Mouse (Mus musculus) thymus, postnatal 4 days (tissue): Measurements from ENCODE around the gene Baz1a.
"Not testable (repeated sequence)": the region's sequence is repeated elsewhere in the genome, so short reads cannot be mapped to it uniquely, and the experiment has no call there.

Experiments used
- DNase-seq: peaks from one replicate; pipeline ENCODE4 v3.0.0; 2021

The Baz1a gene

DNA sequence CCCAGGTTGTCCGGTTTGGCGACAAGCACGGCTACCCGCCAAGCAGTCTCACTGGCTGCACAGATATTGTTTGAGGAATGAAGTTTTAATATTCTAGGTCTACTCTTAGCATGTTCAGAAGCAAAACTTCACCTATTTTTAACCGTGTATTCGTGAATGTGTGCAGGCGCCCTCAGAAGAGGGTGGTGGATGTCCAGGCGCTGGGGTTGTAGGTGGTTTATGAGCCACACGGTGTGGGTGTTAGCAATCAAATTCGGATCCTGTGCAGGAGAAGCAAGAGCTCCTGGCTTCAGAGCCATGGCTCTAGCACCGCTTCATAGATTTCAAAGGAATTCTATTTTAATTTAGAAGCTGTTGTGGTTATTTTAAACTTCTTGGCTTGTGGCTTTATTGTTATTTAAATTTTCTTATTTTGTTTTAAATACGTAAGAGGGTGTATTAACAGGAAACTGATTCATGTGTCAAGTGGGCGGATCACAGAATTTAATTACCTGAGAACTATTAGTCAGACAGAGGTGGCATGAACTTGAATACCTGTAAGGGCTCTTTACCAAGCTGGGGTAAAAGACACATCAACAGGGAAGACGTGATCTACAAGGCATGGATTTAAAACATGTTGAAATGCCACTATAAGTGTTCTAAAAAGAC, 6.7 kb downstream of the Baz1a start:
- DNase-seq: no peak

DNA sequence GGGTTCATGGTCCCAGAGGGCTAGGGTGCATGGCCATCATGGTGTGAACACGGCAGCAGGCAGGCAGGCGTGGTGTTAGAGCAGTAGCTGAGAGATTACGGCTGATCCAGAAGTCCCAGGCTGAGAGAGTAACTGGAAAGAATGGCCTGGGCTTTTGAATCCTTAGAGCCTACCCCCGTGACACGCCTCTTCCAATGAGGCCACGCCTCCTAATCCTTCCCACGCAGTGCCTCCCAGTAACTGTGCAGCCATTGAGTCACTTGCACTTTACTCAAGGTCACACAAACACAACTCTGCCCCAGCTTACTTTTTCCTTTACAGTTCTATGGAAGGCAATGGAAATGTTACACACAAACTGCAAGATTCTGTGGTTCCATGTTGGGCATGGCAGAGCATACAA, 8.1 kb downstream of the Baz1a start:
- DNase-seq: no peak

DNA sequence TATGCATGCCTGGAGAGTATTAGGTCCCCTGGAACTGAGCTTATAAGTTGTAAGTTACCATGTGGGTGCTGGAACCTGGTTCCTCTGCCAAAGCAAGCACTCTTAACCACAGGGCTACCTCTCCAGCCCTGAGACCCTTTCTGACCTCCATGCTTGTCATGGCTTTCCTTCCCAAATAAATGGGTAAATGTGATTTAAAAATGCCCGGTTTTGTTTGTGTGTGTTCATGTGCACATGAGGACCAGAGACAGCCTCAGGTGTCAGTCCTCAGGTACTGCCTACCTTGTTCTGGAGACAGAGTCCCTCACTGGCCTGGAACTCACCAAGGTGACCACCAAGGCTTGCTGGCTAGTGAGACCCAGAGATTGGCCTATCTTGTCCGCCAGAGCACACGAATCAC, 9.8 kb downstream of the Baz1a start:
- DNase-seq: no peak

DNA sequence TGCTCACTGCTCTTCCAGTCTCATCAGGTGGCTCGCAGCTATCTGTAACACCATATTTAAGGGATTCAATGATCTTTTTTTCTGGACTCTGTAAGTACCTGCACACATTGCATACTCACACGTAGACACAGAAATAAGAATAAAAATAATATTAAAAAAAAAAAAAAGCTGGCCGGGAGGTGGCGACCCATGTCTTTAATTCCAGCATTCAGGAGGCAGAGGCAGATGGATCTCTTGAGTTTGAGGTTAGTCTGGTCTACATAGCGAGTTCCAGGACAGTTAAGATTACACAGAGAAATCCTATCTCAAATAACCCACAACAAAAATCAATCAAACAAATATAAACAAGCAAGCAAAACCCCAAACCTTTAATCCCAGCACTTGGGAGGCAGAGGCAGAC, 10.3 kb downstream of the Baz1a start:
- DNase-seq: no peak

DNA sequence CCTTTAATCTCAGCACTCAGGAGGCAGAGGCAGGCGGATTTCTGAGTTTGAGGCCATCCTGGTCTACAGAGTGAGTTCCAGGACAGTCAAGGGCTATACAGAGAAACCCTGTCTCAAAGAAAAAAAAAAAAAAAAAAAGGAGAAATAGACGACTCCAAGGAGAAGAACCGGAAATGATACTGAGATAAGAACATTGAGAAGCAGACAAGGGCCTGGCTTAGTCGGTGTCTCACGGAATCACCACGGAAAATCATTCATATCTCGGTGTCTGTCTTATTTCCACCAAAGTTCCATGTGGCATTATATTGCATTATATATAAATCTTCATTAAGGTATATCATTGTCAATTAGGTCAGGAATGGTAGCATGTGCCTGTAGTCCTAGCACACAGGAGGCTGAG, 11.6 kb downstream of the Baz1a start:
- not testable (repeated sequence) for DNase-seq

DNA sequence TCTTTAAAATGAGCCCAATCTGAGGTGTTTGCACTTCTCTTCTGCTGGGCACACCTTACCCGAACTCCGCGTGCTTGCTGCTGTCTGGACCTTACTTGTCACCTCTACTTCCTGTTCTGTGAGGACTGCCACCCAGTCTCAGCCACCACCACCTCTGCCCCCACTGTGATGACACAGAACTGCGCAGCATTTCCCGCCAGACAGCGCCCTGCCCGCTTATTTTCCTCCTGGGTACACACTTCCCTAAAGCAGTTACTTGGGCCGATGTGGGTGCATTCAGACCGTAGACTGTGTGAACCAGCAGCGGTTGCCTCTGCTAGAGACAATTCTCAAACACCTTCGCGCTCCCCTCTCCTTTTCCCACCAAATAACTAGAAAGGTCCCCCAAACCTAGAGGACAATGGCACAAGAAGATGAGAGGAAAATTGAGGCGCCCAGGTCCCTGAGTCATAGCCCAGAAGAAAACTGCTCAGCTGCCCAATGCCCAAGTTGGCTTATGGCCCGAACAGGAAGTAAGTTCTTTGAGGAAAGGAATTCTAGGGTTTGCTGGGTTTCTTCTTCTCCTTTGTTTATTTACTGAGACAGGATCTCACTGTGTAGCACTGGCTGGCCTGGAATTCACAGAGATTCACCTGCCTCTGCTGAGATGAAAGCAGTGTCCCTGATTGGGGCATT, 15.0 kb downstream of the Baz1a start:
- DNase-seq: peak; percentile 68

DNA sequence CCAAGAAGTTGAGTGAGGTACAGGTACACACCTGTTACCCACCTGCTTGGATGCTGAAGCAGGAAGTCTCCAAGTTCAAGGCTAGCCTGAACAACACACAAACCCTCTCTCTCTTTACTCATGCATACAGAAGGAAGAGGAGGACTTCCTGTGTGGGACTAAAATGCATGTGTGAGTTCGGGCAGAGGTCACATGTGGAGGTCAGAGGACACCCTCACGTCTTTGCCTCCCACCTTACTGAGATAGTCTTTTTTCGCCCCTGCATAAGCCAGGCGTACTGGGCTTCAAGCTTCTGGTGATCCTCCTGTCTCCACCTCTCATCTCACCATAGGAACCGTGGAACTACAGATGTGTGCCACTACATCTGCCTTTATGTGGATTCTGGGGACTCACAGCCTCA, 15.7 kb downstream of the Baz1a start:
- DNase-seq: no peak

DNA sequence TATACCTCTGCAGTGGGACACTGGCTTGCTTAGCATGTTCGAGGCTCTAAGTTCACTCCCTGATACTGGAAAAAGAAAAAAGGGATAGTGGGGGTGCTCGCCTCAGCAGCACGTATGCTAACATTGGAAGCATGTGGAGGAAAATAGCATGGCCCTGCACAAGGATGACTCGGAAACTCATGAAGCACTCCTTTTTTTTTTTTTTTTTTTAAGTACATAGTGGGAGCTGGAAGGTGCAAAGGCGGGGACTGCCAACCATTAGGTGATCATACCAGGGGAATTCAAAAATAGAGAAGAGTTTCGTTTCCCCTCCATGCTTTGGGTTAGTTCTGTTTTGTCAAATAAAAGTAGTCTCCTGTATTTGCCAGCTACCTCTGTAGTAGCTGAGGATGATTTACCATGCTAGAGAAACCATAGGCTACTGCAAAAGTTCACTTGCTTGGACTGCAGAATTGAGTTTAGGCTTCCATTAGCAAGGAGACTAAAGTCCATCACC, 17.1 kb downstream of the Baz1a start:
- DNase-seq: no peak

DNA sequence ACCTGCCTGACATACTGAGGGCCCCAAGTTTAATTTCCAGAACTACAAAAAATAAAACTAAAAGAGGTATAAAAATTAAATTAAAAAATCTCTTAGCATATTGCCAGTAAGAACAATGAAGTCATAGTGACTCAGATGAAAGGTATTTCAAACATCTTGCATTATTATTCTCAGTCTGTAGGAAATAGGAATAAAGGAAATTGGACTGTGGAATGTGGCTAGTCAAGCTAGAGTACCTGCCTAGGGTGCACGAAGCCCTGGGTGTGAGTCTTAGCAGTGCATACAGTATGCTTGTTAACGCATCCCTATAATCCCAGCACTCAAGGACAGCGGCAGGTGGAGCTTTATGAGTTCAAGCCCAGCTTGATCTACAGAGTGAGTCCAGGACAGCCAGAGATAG, 18.2 kb downstream of the Baz1a start:
- no peak for DNase-seq

DNA sequence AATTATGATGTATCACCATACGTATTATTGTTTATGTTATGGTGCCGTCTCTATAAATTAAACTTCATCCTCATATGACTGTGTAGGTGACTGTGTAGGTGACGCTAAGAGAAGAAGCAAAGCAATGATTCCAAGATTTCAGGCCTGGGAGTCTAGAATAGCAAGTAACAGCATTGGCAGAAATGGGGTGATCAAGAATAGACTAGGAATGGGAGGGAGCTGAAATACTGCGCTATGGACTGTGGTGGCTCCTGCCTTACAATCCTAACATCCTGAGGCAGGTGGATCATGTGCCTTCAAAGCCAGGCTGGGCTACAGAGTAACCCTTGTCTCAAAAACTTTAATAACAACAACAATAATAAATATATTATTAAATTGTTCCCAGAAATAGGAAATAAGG, 19.7 kb downstream of the Baz1a start:
- DNase-seq: no peak

DNA sequence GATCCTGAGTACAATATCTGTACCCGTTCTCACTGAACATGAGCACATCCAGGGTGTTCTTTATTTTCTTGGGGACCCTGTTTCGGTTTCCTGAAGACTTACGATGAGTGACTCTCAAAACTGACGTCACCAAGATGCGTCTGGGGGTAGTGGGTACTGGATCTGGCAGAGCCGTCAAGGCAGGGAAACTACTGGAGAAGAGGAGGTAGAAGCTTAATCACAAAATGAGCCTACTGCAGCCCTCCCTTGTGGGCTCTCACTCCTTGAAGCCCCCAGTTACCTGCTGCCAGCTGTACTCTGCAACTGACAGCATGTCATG, 20.1 kb downstream of the Baz1a start:
- no peak for DNase-seq

DNA sequence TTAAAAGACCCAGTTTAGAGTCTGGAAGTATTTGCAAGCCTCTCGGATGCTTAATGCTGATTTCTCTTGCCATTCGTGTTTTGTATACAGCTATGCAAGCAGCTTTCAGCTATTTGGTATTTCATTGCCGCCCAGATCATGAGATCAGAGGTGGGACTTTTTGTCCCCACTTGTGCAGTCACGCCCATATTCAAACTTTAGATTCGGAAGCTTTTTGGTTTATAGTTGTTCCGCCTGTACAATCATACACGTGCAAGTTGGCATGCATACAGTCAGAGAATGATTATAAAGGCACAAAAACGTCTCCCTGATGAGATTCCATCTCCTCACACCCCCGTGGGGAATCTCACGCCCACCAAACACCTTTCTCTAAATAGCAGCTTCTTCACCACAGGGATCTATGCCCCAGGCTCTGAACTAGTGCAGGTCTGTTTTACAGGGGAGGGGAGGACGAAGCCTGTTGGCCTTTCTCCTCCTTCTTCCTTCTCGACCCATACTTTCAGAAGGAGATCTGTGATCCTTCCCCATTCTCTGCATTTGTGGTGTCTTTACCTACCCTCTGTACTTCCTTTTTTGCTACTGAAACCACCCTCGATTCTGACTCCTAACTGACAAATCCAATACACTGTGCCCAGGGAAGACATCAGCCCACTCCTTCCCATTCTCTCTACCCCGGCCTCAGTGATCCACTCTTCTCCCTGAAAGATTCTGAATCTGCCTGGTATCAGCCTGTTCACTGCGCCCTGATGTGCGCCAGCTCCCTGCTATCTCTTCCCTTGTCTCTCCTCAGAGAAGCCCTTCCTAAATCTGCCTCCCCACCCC, 20.7 kb downstream of the Baz1a start:
- DNase-seq: no peak

DNA sequence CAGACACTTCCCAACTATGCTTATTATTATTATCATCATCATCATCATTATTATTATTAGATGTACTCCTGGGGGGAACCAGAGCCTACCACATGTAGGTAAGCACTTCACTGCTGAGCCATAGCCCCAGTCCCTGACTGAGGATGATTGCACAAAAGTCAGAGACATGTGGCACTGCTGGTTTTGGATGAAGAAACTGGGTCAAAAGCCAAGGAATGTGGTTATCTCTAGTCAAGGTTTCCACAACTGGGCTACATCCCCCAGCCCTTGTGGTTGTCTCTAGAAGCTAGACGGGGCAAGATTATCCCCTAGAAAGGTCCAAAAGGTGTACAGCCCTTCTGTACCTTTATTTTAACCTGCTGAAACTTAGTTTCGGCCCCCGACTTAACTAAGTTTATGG, 21.3 kb downstream of the Baz1a start:
- no peak for DNase-seq

DNA sequence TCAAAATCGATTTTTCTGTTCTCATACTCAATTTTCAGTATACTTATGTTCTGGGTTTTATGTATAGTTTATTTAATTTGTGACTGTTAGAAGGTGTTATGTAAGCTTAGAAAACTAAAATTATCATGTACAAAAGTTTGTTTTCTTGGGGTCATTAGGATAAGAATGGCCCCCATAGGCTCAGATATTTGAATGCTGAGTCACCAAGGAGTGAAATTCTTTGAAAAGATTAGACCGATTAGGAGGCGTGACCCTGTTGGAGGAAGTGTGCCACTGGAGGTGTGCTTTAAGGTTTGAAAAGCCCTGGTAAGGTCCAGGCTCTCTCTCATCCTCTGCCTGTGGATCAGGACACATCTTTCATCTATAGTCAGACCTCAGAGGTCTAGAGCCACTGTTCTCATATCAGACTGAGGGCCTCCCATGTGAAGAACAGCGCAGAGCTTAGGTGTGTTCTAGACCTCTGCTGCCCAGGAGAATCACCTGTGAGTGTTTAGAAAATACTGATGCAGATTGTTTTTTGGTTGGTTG, 25.8 kb downstream of the Baz1a start:
- no peak for DNase-seq

DNA sequence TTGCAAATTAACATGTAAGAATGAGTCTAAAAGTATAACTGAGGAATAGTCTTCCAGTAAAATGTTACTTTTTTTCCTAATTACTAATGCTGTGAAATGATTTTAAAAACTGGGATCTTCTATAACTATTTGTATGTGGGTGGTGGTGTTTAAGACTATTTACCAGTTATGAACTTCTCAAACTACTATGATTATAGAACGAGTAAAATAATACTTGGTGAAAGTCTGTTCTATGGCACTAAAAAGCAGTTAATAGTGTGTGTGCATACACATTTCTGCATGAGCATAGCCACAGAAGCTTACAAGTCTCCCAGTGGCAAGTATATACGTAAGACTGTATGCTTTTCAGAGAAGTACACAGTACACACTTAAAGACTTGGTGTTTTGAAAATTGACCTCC, 27.0 kb downstream of the Baz1a start:
- DNase-seq: no peak

DNA sequence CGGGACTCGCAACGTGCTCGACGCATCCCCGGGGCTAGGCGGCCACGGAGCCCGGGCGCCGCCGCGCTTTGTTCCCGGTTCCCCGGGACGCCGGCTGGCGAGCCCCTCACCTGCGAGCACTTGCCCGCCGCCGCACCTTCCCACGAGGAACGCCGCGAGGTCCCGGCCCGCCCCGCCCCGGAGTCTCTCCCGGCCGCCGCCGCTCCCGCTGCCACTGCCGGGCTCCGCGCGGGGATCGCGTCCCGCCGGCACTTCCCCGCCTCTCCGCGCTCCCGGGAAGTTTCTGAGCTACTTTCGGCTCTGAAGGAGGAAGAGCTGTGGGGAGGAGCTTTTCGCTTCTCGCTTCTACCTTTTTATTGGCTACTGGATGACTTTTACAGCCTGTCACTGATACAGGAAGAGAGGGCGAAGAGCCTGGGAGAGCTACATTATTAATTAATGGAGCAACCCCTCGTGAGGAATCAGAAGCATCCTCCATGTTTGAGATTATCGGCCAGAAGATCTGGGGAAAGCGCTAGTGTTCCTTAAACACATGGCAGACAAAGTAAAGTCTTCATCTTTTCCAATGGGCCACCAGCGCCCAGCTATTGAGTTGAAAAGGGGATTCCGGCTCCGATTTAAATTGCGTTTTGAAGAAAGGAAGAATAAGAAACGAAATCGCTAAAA, 28.0 kb downstream of the Baz1a start, which contains the start of gene Gm20403:
Gm20403 (minus strand) TSS at position 478 of the 666 bp plus-strand sequence.
- peak; percentile 62 for DNase-seq

DNA sequence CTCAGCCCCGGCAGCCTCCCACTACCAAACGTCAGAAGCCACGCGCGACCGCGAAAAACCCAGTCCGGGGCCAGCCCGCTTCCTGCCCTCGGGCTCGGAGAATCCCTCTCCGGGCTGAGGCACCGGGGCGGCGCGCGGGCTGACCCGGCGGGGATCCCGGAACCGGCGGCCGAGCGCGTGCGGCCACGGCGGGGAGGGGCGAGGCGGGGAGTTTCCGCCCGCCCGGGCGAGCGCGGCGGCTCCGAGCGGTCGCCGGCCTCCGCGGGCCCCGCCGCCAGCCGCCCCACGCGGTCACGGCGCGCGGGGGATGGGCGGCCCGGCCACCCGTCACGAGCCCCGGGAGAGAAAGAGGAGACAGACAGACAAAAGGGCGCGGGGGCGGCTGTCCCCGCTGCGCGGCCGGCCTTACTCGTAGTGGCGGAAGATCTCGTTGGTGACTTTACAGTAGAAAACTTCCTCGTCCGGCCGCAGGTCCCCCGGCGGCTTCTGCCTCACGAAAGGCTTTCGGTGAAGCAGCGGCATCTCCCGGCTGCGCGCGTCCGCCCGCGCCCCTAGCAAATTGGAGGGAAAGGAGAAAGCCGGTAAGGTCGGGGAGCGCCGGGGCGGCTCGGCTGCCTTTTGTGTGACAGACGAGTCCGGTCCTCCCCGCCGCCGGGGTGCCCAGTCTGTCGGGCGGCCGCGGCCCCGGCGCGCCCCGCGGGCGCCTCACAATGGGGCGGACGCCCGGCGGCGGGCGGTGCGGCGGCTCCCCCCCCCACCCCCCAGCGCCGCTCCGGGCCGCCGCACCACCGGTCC, 28.7 kb downstream of the Baz1a start:
- DNase-seq: peak; percentile 76

DNA sequence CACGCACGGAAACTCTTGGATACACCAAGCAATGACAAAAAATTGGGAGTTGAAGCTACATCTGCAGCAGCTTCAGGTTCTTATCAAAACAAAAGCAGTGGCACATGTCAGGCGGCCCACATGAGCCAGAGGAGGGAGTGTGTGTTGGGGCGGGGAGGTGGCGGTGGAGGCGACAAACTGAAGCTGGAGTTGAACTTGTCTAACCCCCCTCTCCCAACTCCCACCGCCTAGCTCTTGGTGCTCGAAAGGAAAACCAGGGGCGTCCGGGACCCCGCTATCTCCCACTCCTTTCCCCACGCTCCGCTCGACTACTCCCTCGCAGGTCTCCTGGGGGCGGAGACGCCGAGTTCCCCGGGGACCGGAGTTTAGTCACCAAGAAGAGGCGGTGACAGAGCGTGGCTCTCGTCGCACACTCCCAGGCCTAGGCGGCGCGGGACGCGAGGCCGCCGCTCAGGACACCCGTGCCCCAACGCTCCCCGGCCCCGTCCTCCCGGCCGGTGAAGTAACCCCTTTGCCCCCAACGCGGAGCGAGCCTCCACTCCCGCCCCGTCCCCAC, 29.4 kb downstream of the Baz1a start:
- no peak for DNase-seq

DNA sequence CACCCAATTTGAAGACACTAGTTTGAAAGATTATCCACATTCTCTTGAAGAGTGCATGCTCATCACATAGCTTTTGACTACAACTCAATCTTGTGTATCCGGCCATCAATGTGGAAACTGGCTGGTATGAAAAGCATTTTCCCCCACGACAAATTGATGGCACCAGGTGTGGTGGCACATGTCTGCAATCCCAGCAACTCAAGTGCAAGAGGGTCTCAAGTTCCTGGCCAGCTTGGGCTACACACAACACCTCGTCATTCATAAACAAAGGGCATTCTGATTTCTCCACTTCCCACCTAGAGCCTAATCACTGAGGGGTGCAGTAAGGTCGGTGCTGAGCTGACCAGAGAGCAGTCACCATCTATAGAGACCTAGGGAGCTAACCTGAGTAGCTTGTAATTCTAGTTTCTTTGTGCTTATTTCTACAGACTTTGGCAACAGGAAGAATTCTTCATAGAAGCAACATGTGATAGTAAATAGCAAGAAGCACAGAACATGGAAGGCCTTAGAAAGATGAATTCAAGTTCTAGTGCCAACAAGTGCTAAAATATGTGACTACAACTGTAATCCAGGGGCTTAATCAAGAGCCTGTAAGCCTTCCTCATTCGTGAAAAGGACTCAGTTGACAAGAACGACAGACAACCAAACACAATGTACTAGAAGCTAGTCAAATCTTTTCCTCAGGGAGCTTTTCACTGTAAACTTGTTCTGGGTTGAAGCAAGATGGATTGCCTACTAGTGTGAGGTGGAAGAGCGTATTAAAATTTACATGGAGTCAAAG, 31.0 kb downstream of the Baz1a start:
- no peak for DNase-seq

DNA sequence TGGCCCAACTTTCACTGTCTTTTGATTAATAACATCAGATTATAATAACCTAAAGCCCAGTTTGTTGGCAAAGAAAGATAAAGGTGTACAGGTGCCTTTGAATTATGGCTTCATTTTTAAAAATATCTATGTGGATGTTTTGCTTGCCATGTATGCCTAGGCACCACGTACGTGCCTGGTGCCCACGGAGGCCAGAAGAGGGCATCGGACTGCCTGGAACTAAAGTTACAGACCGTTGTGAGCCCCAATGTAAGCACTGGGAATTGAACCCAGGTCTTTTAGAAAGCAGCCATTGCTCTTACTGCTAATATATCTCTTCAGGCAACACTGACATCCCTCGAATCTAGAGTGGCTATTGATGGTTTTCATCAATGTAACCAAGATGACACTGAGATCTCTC, 32.2 kb downstream of the Baz1a start:
- DNase-seq: peak; percentile 30

DNA sequence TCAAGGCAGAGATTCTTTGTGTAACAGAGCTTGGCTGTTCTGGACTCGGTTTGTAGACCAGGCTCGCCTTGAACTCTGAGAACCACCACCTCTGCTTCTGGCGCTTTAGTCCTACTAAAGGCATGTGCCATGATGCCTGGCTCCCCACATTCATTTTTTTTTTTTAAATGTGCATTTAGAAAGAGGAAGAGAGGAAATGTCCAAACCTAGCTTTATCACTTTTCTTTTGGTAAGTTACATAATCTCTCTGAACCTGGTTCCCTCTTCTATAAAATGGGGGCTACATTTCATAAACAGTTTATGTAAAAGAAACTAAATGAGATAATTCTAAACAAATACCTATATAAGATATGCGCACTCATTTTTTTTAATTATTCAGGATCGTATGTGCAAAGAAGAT, 33.2 kb downstream of the Baz1a start:
- DNase-seq: no peak
